Mouse (Mus musculus): ENCODE results near the gene Gm28827. TPM values are rescaled to one million over a fixed set of nuclear protein-coding genes. Genes with fewer than 3 reads are reported as not detected.

Gene Gm28827
- not detected for polyA plus RNA-seq (2017; shearing (Covaris generic))

GRCm38 (mm10) chrY:83030647-83031046 is at the start of gene Gm28827:
Gm28827 (plus strand) TSS chrY:83030947.

All from inflammation-experienced regulatory T-cells, adult 16 weeks (primary cell).